Mouse (Mus musculus) ES-E14 (cell line): ENCODE measurements around the gene Stpg4.

Experiments
- CHD2 ChIP-seq: IDR thresholded peaks from 2 replicates; pipeline ENCODE4 v1.6.1; 2014; ENCODE audit warnings: mild to moderate bottlenecking, low read depth, low read length, inconsistent platforms
- HCFC1 ChIP-seq: IDR thresholded peaks from 2 replicates; pipeline ENCODE4 v1.6.1; 2012; ENCODE audit warnings: low read length, inconsistent platforms, borderline replicate concordance; ENCODE audit not compliant: insufficient read depth
- ZC3H11A ChIP-seq: IDR thresholded peaks from 2 replicates; pipeline ENCODE4 v1.6.1; 2012; ENCODE audit warnings: low read depth, mild to moderate bottlenecking, inconsistent platforms, low read length, borderline replicate concordance

- TF ChIP-seq CHD2: no peak
- no peak for TF ChIP-seq ZC3H11A
- TF ChIP-seq HCFC1: no peak
Measured at GRCm38 (mm10) chr17:87468616-87469015, 41.1 kb upstream of the Stpg4 start.
